Mouse (Mus musculus): Measurements from ENCODE around the gene Rarres2. TPM values are rescaled to one million over a fixed set of nuclear protein-coding genes. Genes with fewer than 3 reads are reported as not detected.
"Not testable (repeated sequence)": the region's sequence is repeated elsewhere in the genome, so short reads cannot be mapped to it uniquely, and the experiment has no call there.

Gene Rarres2
- polyA plus RNA-seq, 1 experiment from 2014 or later = 84.0 TPM

DNA sequence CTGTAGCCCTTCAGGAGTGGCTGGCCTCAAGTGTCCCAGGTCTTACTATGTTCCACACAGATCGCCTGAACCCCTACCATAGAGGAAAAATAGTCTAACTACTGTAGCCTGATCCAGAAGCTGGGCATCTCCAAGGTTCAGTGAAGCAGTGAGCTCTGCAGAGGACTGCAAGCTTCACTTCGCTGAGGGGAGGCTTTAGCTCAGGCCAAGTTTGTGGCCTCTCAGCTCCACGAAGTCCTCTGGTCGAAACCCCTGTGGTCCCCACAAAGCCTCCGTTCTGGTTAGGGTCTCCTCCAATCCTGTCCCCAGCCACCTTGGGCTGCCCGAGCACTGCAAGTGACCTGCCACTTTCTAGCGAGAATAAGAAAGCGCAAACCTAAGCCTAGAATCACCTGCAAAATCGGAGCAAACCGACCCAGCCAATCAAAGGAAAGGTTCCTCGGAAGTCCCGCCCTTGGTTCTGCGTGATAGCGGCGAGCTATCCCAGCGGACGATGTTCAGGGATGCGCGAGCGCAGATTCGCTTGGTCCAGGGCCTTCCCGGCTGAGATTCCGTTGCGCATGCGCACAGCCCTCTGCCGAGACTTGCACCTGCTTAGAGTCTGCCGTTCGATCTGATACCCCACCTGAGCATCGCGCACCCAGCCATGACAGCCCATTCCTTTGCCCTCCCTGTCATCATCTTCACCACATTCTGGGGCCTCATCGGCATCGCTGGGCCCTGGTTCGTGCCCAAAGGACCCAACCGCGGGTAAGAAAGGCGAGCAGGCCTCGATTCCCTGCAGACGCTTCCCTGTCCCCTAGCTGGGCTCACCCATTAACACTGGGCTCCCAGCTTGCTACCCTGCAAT, 35.3 kb downstream of the Rarres2 start, which contains the start of gene Atp6v0e2:
TSS of gene Atp6v0e2 (plus strand) at position 511 of the 850 bp plus-strand sequence.
- Histone ChIP-seq H3K27ac (no peak within 1 kb of the TSS), H3K27me3 (no peaks in the 10 kb centered on the region), H3K9ac (peak within 1 kb of the TSS; percentile 36; the same call in 1 of the 2 replicates), H3K4me2 (peak within 1 kb of the TSS; percentile 68), H3K36me3 (no peaks in the 10 kb centered on the region), H3K4me3 (peak within 1 kb of the TSS; percentile 36), H3K4me1 (peaks cover 20% of the 10 kb centered on the region), H3K9me3 (no peaks in the 10 kb centered on the region)
- 6% methylated on average over 38 of the region's 38 CpGs for WGBS
- 0 out of 2 replicates have a peak, but pooled peaks have one; percentile 20 for ATAC-seq (ENCODE audit: borderline replicate concordance, extremely low read depth, low FRiP score, low TSS enrichment)

DNA sequence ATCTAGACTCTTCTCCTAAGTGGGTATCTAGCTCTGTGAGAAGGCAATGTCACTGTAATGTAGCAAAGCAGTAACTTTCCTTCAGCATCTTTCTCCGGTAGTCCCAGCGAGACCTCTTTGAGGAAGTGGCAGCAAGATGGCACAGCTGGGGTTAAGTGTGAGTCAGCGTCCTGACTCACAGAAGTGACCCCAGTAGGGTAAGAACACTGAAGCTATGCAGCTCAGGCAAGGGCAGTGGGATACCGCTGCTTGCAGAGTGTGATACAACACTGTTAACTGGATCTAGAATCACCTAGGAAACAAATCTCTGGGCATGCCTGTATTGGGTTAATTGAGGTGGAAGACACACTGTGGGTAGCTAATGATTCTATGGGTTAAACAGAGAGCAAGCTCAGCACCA, 36.5 kb downstream of the Rarres2 start:
- Histone ChIP-seq H3K27ac (no peak overlapping the region), H3K9me3 (no peaks in the 10 kb centered on the region), H3K36me3 (no peaks in the 10 kb centered on the region), H3K4me3 (no peak overlapping the region), H3K9ac (no peak overlapping the region), H3K4me1 (peaks cover 12% of the 10 kb centered on the region; the same call in 1 of the 2 replicates), H3K27me3 (no peaks in the 10 kb centered on the region), H3K4me2 (no peak overlapping the region)
- 65% methylated on average over 4 of the region's 4 CpGs for WGBS
- ATAC-seq (ENCODE audit: borderline replicate concordance, extremely low read depth, low FRiP score, low TSS enrichment) = no peak

DNA sequence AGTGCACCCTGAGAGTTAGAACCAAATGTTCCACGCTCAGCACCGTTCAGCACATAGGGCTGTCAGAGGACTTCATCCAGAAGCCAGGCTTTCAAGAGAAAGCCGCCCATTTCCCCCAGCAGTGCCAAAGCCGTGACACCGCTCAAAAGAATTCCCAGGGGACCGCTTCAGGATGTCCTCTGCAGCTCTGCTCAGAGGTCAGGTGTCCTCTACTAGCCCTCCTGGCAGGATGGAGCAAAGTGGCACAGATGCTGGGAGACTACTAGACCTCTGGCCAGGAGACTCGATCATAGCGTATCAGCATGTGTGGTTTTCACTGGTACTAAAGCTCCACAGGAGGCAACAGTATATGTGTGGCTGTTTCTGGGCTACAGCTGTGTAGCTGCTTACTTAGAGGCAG, 37.7 kb downstream of the Rarres2 start:
- Histone ChIP-seq H3K4me2 (no peak overlapping the region), H3K4me3 (no peak overlapping the region), H3K27ac (no peak overlapping the region), H3K36me3 (no peaks in the 10 kb centered on the region), H3K27me3 (no peaks in the 10 kb centered on the region), H3K4me1 (0 out of 2 replicates have a peak, but pooled peaks cover 18% of the 10 kb centered on the region), H3K9ac (no peak overlapping the region), H3K9me3 (no peaks in the 10 kb centered on the region)
- WGBS = 78% methylated on average over 8 of the region's 8 CpGs
- no peak for ATAC-seq (ENCODE audit: borderline replicate concordance, extremely low read depth, low FRiP score, low TSS enrichment)

DNA sequence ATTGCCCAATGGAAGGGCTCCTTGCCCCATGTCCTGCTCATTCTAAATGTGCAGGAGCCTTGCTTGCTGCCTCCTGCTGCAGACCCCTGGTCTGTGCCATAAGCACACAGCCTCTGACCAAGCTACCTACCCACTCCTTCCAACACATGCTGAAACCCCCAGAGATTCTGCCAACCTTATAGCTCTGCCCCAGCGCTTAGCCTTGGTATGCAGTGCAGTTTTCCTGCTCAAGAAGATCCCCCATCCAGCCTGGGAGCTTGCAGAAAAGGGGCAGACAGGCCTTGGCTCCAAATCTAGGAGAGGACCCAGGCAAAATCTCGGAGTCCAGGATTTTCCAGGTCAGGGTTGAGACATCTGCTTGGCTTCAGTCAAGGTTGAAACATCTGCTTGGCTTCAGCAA, 39.1 kb downstream of the Rarres2 start:
- no peak overlapping the region for H3K9ac ChIP-seq
- no peak for ATAC-seq (ENCODE audit: borderline replicate concordance, extremely low read depth, low FRiP score, low TSS enrichment)
- H3K9me3 ChIP-seq = no peaks in the 10 kb centered on the region
- H3K4me2 ChIP-seq = no peak overlapping the region
- H3K27me3 ChIP-seq = no peaks in the 10 kb centered on the region
- H3K36me3 ChIP-seq = no peaks in the 10 kb centered on the region
- 73% methylated on average over 2 of the region's 2 CpGs for WGBS
- H3K27ac ChIP-seq = no peak overlapping the region
- 0 out of 2 replicates have a peak, but pooled peaks cover 18% of the 10 kb centered on the region for H3K4me1 ChIP-seq
- H3K4me3 ChIP-seq = no peak overlapping the region

DNA sequence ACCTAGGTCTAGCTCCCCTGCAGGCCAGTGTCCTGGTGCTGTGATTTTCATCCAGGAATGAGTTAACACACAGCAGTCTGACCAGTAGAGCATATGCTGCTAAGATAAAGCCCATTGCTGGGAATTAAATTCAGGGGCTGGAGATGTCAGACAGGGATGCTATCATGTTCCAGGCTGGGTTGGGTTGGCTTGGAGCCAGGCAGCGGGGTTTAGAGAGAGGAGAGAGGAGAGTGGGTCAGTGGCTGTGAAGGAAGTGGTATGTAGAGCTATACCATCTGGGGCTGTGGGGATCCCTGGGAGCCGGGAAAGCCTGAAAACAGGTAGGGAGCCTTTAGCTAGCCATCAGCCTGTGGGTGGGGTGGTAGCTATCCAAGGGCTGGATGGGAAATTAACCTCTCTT, 41.7 kb downstream of the Rarres2 start:
- Histone ChIP-seq H3K4me2 (no peak overlapping the region), H3K9ac (no peak overlapping the region), H3K9me3 (no peaks in the 10 kb centered on the region), H3K4me1 (0 out of 2 replicates have a peak, but pooled peaks cover 7% of the 10 kb centered on the region), H3K4me3 (no peak overlapping the region), H3K27ac (no peak overlapping the region), H3K27me3 (no peaks in the 10 kb centered on the region), H3K36me3 (no peaks in the 10 kb centered on the region)
- WGBS = 29% methylated on average over 2 of the region's 2 CpGs
- ATAC-seq (ENCODE audit: borderline replicate concordance, extremely low read depth, low FRiP score, low TSS enrichment) = 0 out of 2 replicates have a peak, but pooled peaks have one; percentile 16

DNA sequence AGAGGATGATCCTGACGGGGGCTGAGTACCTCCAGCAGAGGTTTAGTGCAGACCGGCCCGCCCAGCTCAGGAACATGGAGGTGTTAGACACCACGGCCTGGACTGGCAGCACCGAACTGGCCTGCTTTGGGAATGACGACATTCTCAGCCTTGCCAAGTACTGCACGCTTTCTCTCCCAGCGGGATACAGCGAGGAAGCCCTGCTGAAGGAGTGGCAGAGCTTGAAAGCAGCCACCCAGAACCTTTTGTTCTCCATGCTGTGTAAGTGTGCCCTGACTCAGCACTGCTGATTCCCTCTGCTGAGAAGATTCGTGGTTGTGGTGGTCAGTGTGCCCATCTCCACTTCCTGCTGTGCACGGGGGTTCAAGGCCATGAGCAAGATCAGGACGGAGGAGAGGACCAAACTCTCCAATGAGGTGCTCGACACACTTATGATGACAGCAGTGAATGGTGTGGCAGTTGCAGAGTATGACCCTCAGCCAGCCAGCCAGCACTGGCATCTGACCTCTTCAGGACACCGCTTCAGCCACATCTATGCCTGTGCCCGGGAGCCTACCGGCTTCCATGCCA, 42.6 kb downstream of the Rarres2 start:
- Histone ChIP-seq H3K27me3 (no peaks in the 10 kb centered on the region), H3K9ac (no peak overlapping the region), H3K9me3 (no peaks in the 10 kb centered on the region), H3K4me1 (0 out of 2 replicates have a peak, but pooled peaks cover 7% of the 10 kb centered on the region), H3K4me2 (no peak overlapping the region), H3K27ac (no peak overlapping the region), H3K36me3 (peaks cover 3% of the 10 kb centered on the region; the same call in 1 of the 2 replicates), H3K4me3 (no peak overlapping the region)
- ATAC-seq (ENCODE audit: borderline replicate concordance, extremely low read depth, low FRiP score, low TSS enrichment) = 0 out of 2 replicates have a peak, but pooled peaks have one; percentile 9
- WGBS = 78% methylated on average over 16 of the region's 16 CpGs

DNA sequence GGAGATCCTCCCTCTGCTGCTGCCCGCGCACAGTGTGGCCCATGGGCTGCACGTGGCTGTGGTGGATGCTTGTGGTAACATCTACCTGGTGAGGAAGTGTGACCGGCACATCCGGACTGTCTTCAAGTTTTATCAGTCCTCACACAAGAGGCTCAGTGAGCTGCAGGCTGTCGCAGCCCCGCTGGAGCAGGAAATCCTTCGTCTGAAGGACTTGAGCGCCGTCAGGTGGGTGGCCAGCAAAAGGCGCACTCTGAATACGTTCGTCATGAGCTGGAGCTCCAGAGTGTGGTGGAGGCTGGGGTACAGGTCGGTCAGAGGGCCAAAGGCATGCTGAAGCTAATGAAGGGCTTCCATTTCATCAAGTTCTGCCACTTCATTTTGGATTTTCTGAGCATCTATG, 43.3 kb downstream of the Rarres2 start:
- ATAC-seq (ENCODE audit: borderline replicate concordance, extremely low read depth, low FRiP score, low TSS enrichment) = no peak
- no peak overlapping the region for H3K4me3 ChIP-seq
- no peaks in the 10 kb centered on the region for H3K27me3 ChIP-seq
- H3K9ac ChIP-seq = no peak overlapping the region
- H3K27ac ChIP-seq = no peak overlapping the region
- no peak overlapping the region for H3K4me2 ChIP-seq
- 0 out of 2 replicates have a peak, but pooled peaks cover 7% of the 10 kb centered on the region for H3K4me1 ChIP-seq
- 71% methylated on average over 14 of the region's 14 CpGs for WGBS
- H3K9me3 ChIP-seq = no peaks in the 10 kb centered on the region
- peaks cover 4% of the 10 kb centered on the region; the same call in 1 of the 2 replicates for H3K36me3 ChIP-seq

DNA sequence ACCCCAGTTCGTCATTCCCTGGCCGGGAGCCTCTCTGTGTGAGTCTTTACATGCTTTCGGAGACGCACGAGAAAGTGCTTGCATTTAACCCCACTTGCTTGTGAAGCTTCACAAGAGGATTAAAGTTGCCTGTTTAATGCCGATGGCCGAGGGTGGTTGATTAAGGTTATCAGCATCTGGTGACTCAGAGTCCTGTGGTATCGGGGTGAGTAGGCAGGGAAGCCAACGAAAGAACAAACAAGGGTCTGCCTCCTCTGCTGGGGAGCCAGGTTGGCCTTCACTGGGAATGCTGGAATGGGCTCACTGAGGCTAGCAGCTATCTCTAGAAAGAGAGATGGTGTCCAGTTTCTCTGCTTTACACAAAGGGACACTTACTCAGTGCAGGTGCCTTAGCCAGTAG, 44.7 kb downstream of the Rarres2 start:
- Histone ChIP-seq H3K4me2 (no peak overlapping the region), H3K27ac (no peak overlapping the region), H3K9me3 (no peaks in the 10 kb centered on the region), H3K27me3 (no peaks in the 10 kb centered on the region), H3K36me3 (peaks cover 4% of the 10 kb centered on the region; the same call in 1 of the 2 replicates), H3K9ac (no peak overlapping the region), H3K4me3 (no peak overlapping the region), H3K4me1 (0 out of 2 replicates have a peak, but pooled peaks cover 7% of the 10 kb centered on the region)
- ATAC-seq (ENCODE audit: borderline replicate concordance, extremely low read depth, low FRiP score, low TSS enrichment) = no peak
- WGBS = 78% methylated on average over 9 of the region's 9 CpGs

DNA sequence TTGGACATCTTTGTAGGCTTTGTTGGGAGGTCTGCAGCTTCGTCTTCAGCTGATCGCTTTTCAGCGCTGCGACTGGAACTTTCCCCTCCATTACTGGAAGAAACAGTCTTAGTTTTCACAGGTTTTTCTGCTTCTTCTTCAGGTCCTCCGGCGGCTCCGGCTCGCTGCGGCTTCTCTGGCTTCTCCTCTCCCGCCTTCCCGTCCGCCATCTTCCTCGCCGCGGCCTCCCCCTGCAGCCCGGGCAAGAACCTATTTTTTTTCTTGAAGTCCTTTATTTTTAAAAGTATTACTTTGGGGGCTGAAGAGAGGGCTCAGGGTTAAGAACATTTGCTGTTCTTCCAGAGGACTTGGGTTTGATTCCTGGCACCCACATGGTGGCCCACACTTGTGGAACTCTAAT, 47.7 kb downstream of the Rarres2 start:
- ATAC-seq (ENCODE audit: borderline replicate concordance, extremely low read depth, low FRiP score, low TSS enrichment); H3K9me3 ChIP-seq; H3K4me3 ChIP-seq; H3K36me3 ChIP-seq; H3K4me2 ChIP-seq; H3K4me1 ChIP-seq; H3K27ac ChIP-seq; H3K27me3 ChIP-seq; H3K9ac ChIP-seq: not testable (repeated sequence)
- WGBS = 95% methylated on average over 16 of the region's 16 CpGs

Other genes with a start within 250 kb of the Rarres2 start
- gene Krba1, start 177.2 kb downstream of the Rarres2 start, polyA plus RNA-seq (2015; fragmentation: Nextera tagmentation; extraction: Ambion mirVana) = 18.5 and 19.8 TPM in 2 replicates
- gene Zfp467, start 127.0 kb downstream of the Rarres2 start, polyA plus RNA-seq (2015; fragmentation: Nextera tagmentation; extraction: Ambion mirVana) = 18.9 and 22.0 TPM in 2 replicates
- 0.29 and 0.44 TPM in 2 replicates for gene Sspo, start 124.6 kb downstream of the Rarres2 start, polyA plus RNA-seq (2015; fragmentation: Nextera tagmentation; extraction: Ambion mirVana)
- 9.4 and 11.7 TPM in 2 replicates for gene Atp6v0e2, start 35.2 kb downstream of the Rarres2 start, polyA plus RNA-seq (2015; fragmentation: Nextera tagmentation; extraction: Ambion mirVana)
- gene Lrrc61, start 18.0 kb downstream of the Rarres2 start, polyA plus RNA-seq (2015; fragmentation: Nextera tagmentation; extraction: Ambion mirVana) = 6.0 and 7.3 TPM in 2 replicates
- gene Gm45021, start 16.8 kb upstream of the Rarres2 start, polyA plus RNA-seq (2015; fragmentation: Nextera tagmentation; extraction: Ambion mirVana) = not detected in 2 replicates
- gene Repin1, start 21.1 kb upstream of the Rarres2 start, polyA plus RNA-seq (2015; fragmentation: Nextera tagmentation; extraction: Ambion mirVana) = 28.1 and 30.9 TPM in 2 replicates
- not detected in 2 replicates for gene Gm44965, start 21.2 kb upstream of the Rarres2 start, polyA plus RNA-seq (2015; fragmentation: Nextera tagmentation; extraction: Ambion mirVana)
- gene Zfp775, start 29.3 kb upstream of the Rarres2 start, polyA plus RNA-seq (2015; fragmentation: Nextera tagmentation; extraction: Ambion mirVana) = 5.5 and 8.3 TPM in 2 replicates
- 0.93 and 1.1 TPM in 2 replicates for gene AI854703, start 54.0 kb upstream of the Rarres2 start, polyA plus RNA-seq (2015; fragmentation: Nextera tagmentation; extraction: Ambion mirVana)
- 4.2 and 4.3 TPM in 2 replicates for gene Gimap8, start 74.4 kb upstream of the Rarres2 start, polyA plus RNA-seq (2015; fragmentation: Nextera tagmentation; extraction: Ambion mirVana)
- 16.1 and 16.2 TPM in 2 replicates for gene Gimap9, start 103.3 kb upstream of the Rarres2 start, polyA plus RNA-seq (2015; fragmentation: Nextera tagmentation; extraction: Ambion mirVana)
- gene Gimap4, start 111.8 kb upstream of the Rarres2 start, polyA plus RNA-seq (2015; fragmentation: Nextera tagmentation; extraction: Ambion mirVana) = 45.0 and 46.6 TPM in 2 replicates
- gene Gimap6, start 135.4 kb upstream of the Rarres2 start, polyA plus RNA-seq (2015; fragmentation: Nextera tagmentation; extraction: Ambion mirVana) = 41.3 and 48.5 TPM in 2 replicates
- 3.4 and 4.2 TPM in 2 replicates for gene Gm28053, start 145.8 kb upstream of the Rarres2 start, polyA plus RNA-seq (2015; fragmentation: Nextera tagmentation; extraction: Ambion mirVana)
- 0.29 TPM in 1 of 2 replicates, not detected in the other for gene Gimap7, start 145.8 kb upstream of the Rarres2 start, polyA plus RNA-seq (2015; fragmentation: Nextera tagmentation; extraction: Ambion mirVana)
- gene Gimap1, start 166.3 kb upstream of the Rarres2 start, polyA plus RNA-seq (2015; fragmentation: Nextera tagmentation; extraction: Ambion mirVana) = 43.0 and 53.3 TPM in 2 replicates
- gene Gimap5, start 173.4 kb upstream of the Rarres2 start, polyA plus RNA-seq (2015; fragmentation: Nextera tagmentation; extraction: Ambion mirVana) = 23.7 and 25.2 TPM in 2 replicates
- gene Gimap3, start 198.1 kb upstream of the Rarres2 start, polyA plus RNA-seq (2015; fragmentation: Nextera tagmentation; extraction: Ambion mirVana) = 0.22 TPM in 1 of 2 replicates, not detected in the other

All from lung, embryonic 15.5 days (tissue).